Mouse (Mus musculus) E14TG2a.4 (cell line): ENCODE measurements around the gene Atad1.

Experiments used
- H3K27me3 ChIP-seq: 2 replicates; pipeline ENCODE4 v1.6.1; 2014; ENCODE audit warnings: low read length, control low read depth; ENCODE audit not compliant: insufficient read depth
- H3K36me3 ChIP-seq: 2 replicates; pipeline ENCODE4 v1.6.1; 2014; ENCODE audit warnings: low read length, control low read depth; ENCODE audit not compliant: insufficient read depth
- H3K4me1 ChIP-seq: replicated peaks from 2 replicates; pipeline ENCODE4 v1.6.1; 2014; ENCODE audit warnings: low read depth, low read length, control low read depth
- H3K4me3 ChIP-seq: replicated peaks from 2 replicates; pipeline ENCODE4 v1.5.1; 2014; ENCODE audit warnings: mild to moderate bottlenecking, low read length
- H3K9me3 ChIP-seq: 2 replicates; pipeline ENCODE4 v1.6.1; 2014; ENCODE audit warnings: low read length, control low read depth
- CTCF ChIP-seq: conservative IDR thresholded peaks from 2 replicates; pipeline ENCODE4 v1.5.1; 2014; ENCODE audit warnings: low read length
- NANOG ChIP-seq: IDR thresholded peaks from 2 replicates; pipeline ENCODE4 v1.6.1; 2014; ENCODE audit warnings: borderline replicate concordance, low read length, mixed read lengths
- POU5F1 ChIP-seq: IDR thresholded peaks from 2 replicates; pipeline ENCODE4 v1.6.1; 2014; ENCODE audit warnings: low read length, borderline replicate concordance

Atad1 gene

DNA sequence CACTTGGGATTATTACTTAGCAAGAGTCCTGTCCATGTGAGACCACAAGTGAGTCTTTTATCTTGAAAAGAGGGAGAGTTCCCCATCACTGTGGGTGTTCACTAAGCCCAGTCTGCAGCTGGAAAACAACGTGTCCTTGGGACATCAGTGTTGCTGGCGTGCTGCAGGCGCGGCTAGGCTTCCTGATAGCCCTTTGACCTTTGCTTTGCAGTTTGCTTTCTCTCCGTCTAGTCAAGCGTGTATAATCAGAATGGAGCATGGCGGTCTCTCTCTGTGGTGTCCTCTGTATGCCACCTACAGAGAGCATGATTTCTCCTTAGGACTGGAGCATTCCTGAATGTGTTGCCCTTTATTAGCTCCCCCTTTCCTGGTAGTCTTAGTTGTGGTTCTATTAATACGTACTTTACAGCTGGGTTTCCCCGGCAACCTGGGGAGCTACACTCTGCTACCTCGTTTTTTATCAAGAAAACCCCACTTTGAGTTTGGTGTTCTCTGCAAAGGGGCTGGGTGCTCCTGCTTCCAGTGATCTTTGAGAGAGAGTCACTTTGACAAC lies 91.5 kb downstream of the Atad1 start:
- peaks cover 23% of the 10 kb centered on the region for H3K9me3 ChIP-seq
- no peak overlapping the region for H3K4me3 ChIP-seq
- H3K4me1 ChIP-seq: peaks cover 11% of the 10 kb centered on the region; the same call in 1 of the 2 replicates
- H3K27me3 ChIP-seq: no peaks in the 10 kb centered on the region
- H3K36me3 ChIP-seq: no peaks in the 10 kb centered on the region
- TF ChIP-seq POU5F1: no peak
- no peak for TF ChIP-seq CTCF
- peak; percentile 71; the same call in 1 of the 2 replicates for TF ChIP-seq NANOG

DNA sequence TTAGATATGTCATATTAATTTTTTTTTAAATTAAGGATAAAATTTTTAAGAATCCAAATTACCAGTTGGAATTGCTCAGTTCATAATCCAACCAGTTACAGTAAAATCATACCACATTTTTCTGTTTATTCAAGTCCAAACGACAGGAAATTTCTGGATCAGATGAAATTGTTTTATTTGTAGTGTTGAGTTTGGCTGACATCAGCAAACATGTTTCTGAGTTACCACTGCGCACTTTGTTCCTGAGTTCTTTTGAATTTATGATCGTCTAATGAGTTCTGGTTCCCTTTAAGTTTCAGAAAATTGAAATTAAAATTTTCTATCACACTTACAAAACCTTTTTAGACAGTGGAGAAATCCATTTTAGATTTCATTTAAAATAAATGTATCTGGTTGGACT lies 93.2 kb downstream of the Atad1 start:
- Histone ChIP-seq H3K4me1 (peaks cover 11% of the 10 kb centered on the region; the same call in 1 of the 2 replicates), H3K9me3 (peaks cover 23% of the 10 kb centered on the region), H3K27me3 (no peaks in the 10 kb centered on the region), H3K36me3 (no peaks in the 10 kb centered on the region), H3K4me3 (no peak overlapping the region)
- TF ChIP-seq NANOG: no peak

DNA sequence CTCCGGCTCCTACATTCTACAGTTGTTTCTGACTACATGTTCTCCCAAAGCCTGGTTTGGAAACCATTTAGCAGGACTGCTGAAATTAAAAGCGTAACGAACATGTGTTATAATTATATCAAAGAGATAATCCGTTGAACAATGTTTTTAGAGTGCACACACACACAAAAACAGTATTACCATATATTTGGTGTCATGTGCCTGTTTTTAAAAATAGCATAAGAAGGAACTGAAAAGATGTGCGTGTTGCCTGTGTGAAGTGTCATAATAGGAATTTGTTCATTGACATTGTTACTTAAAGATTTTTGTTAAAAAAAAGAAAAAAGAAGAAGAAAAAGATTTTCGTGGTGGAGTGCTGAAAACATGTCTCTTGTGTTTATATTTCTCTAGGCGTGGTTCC lies 93.6 kb downstream of the Atad1 start:
- TF ChIP-seq NANOG (no peak), POU5F1 (no peak), CTCF (no peak)
- no peaks in the 10 kb centered on the region for H3K36me3 ChIP-seq
- H3K27me3 ChIP-seq: no peaks in the 10 kb centered on the region

DNA sequence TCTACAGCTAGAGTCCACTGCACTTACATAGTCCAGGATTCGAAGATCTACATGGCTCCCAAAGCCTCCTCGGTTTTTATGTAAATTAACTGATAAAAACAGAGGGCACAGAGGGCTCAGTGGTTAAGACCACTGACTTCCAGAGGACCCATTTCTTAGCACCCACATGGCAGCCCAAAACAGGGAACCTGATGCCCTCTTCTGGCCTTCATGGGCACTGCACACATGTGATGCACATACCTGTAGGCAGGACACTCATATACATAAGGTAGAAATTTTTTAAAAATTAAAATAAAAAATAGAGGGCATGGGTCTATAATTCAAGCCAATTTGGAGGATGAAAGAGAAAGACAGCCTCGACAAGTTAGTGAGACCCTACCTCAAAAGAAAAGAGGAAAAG lies 95.9 kb downstream of the Atad1 start:
- H3K27me3 ChIP-seq: no peaks in the 10 kb centered on the region
- H3K4me1 ChIP-seq: peaks cover 10% of the 10 kb centered on the region; the same call in 1 of the 2 replicates
- no peak for TF ChIP-seq NANOG
- TF ChIP-seq CTCF: peak; percentile 52
- TF ChIP-seq POU5F1: no peak
- H3K9me3 ChIP-seq: peaks cover 14% of the 10 kb centered on the region
- no peak overlapping the region for H3K4me3 ChIP-seq
- no peaks in the 10 kb centered on the region for H3K36me3 ChIP-seq

More for the DNA sequence above, 93.6 kb downstream of the Atad1 start:
- H3K4me1 ChIP-seq: peaks cover 11% of the 10 kb centered on the region; the same call in 1 of the 2 replicates
- H3K4me3 ChIP-seq: no peak overlapping the region
- peaks cover 23% of the 10 kb centered on the region for H3K9me3 ChIP-seq

DNA sequence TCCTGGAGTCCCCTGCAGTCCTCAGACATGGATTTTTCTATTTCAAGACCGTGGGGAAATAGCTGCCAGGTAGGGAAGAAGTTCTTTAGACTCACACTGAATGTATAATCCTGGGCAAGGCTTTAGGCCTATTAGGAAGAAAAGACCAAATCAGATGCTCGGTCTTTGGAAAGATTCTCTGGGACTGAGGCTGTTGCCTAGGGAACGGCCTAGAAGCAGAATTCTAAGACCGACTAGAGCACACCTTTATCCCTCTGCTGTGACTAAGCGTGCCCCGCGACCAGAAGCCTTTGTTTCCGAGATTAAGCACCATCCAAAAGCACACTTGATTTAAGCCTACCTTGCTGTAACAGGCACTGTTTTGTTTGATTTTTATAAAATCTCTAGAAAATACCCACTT lies 97.6 kb downstream of the Atad1 start:
- no peak overlapping the region for H3K4me3 ChIP-seq
- TF ChIP-seq CTCF: no peak
- no peak for TF ChIP-seq NANOG
- TF ChIP-seq POU5F1: no peak
- no peaks in the 10 kb centered on the region for H3K27me3 ChIP-seq
- peaks cover 5% of the 10 kb centered on the region for H3K4me1 ChIP-seq
- H3K9me3 ChIP-seq: peaks cover 1% of the 10 kb centered on the region
- no peaks in the 10 kb centered on the region for H3K36me3 ChIP-seq

DNA sequence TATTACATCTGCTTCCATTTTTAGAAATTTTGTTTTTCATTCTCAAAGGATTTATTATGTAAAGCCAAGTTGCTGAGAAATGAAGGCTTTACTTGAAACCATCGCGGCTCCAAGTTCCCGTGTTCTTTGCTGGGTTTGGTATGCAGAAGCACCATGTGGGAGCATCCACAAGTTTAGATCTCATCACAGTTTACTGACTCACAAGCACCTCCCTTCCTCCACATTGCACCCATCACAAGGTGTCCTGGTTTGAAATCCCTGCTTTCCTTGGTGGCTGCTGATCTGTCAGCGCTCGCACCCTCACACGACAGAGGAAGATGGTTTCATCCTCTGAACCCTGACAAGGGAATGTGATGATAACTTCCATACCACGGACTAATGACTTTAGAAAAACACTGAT lies 98.1 kb downstream of the Atad1 start:
- H3K4me3 ChIP-seq: no peak overlapping the region
- TF ChIP-seq NANOG (no peak), CTCF (no peak), POU5F1 (no peak)
- peaks cover 7% of the 10 kb centered on the region for H3K4me1 ChIP-seq
- no peaks in the 10 kb centered on the region for H3K27me3 ChIP-seq
- no peaks in the 10 kb centered on the region for H3K36me3 ChIP-seq
- H3K9me3 ChIP-seq: no peaks in the 10 kb centered on the region

DNA sequence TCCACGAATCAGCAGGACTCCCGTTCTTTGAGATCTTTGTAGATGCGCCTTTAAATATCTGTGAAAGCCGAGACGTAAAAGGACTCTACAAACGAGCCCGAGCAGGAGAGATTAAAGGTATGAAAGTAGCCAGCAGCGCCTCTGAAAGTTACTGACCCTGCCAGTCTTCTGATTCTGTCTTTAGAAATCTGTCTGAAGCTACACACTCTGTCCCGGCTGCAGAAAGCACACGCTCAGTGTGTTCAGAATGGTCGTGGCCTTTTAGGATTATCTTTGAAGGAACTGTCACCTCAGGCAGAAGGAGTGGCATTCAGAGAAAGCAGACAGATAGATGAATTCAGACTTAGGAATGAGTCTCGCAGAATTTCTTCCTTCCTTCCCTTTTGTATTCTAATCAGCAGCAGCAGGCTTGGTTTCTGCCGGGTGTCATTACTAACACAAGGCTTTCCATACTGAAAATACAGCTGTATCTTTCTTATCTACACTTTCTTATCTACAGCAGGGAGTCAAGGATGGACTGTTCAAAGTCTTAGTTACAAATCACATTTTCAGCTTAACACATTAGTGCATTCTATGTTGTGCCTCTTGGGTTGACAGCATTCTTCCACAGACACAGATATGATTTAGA lies 101.2 kb downstream of the Atad1 start:
- H3K4me1 ChIP-seq: peaks cover 25% of the 10 kb centered on the region
- H3K36me3 ChIP-seq: no peaks in the 10 kb centered on the region
- TF ChIP-seq NANOG: no peak
- TF ChIP-seq POU5F1: no peak
- 0 out of 2 replicates have a peak, but pooled peaks cover 3% of the 10 kb centered on the region for H3K27me3 ChIP-seq
- H3K9me3 ChIP-seq: no peaks in the 10 kb centered on the region
- no peak overlapping the region for H3K4me3 ChIP-seq

DNA sequence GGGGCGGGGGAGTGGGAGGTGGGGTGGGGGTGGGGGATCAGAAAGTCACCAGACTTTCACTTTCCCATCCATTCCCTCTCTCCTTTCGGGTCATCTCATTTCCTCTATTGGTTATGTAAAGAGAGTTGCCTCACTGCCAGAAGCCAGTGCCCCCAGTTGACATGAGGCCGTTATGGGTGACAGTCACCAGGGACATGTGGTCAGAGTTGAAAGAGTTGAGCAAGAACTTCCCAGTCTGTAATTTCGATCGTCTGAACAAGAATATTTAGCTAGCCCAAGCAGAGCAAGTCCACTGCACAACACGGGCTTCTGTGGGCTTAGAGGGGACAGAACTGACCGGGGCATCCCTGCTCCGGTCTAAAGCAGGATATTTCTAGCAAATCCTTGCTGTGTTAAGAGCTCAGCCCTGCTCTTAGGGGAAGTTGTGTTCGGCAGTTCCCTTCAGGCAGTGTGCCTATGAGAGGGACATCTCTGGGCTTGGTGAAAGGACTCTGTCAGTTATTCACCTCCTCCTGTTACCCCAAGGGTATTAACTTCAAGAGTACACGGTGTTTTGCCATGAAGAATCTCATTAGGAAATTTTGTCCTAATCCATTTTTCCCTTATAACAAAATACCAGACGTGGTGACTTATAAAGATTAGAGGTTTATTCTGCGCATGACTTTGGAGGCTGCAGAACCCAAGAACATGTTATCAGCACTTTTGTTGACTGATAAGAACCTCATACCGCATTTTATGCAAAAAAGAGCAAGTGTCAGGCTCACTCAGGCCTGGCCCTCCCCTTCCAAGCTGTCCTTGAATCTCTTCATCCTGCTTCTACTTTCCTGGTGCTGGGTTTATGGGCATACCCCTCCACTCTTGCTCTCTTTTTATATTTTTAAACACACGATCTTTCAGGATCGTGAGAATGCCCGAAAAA lies 102.0 kb downstream of the Atad1 start:
- TF ChIP-seq NANOG: no peak
- no peak for TF ChIP-seq CTCF
- TF ChIP-seq POU5F1: no peak
- no peaks in the 10 kb centered on the region for H3K9me3 ChIP-seq
- H3K27me3 ChIP-seq: 0 out of 2 replicates have a peak, but pooled peaks cover 3% of the 10 kb centered on the region
- H3K4me1 ChIP-seq: peaks cover 25% of the 10 kb centered on the region
- H3K36me3 ChIP-seq: no peaks in the 10 kb centered on the region
- no peak overlapping the region for H3K4me3 ChIP-seq
